Mouse (Mus musculus): ENCODE data around the gene March1. TPM values are rescaled to one million over a fixed set of nuclear protein-coding genes. Genes with fewer than 3 reads are reported as not detected.

March1 gene
- polyA plus RNA-seq, 1 experiment from 2014 or later, result 2.6 TPM

- DNase-seq (ENCODE audit: low spot score), result no peak
- ATAC-seq (ENCODE audit: insufficient read depth, low FRiP score, low TSS enrichment), result no peak
- no peak overlapping the region for H3K4me2 ChIP-seq (ENCODE audit: low read depth)
Measured at GRCm38 (mm10) chr8:66362882-66363801, 745.4 kb downstream of the March1 start.

GRCm38 (mm10) chr8:66383694-66384373, 766.1 kb downstream of the March1 start:
- no peak for DNase-seq (ENCODE audit: low spot score)
- H3K9me3 ChIP-seq (ENCODE audit: control insufficient read depth, low read length), result no peaks in the 10 kb centered on the region
- no peak overlapping the region for H3K27ac ChIP-seq (ENCODE audit: low read depth, low read length)
- no peaks in the 10 kb centered on the region for H3K27me3 ChIP-seq (ENCODE audit: control insufficient read depth, insufficient read depth, low read length)
- no peak overlapping the region for H3K4me2 ChIP-seq (ENCODE audit: low read depth)
- H3K4me3 ChIP-seq (ENCODE audit: low read depth, low read length), result no peak overlapping the region
- no peaks in the 10 kb centered on the region for H3K4me1 ChIP-seq (ENCODE audit: control insufficient read depth, insufficient read depth, low read length)
- no peak for ATAC-seq (ENCODE audit: insufficient read depth, low FRiP score, low TSS enrichment)
- no peak overlapping the region for H3K9ac ChIP-seq (ENCODE audit: low read length)
- 88% methylated on average over 4 of the region's 4 CpGs for WGBS
- no peaks in the 10 kb centered on the region for H3K36me3 ChIP-seq (ENCODE audit: control insufficient read depth, insufficient read depth, low read length)

More at GRCm38 (mm10) chr8:66362882-66363801, 745.4 kb downstream of the March1 start:
- Histone ChIP-seq H3K9me3 (ENCODE audit: control insufficient read depth, low read length) (no peaks in the 10 kb centered on the region), H3K9ac (ENCODE audit: low read length) (no peak overlapping the region), H3K36me3 (ENCODE audit: control insufficient read depth, insufficient read depth, low read length) (no peaks in the 10 kb centered on the region), H3K4me1 (ENCODE audit: control insufficient read depth, insufficient read depth, low read length) (no peaks in the 10 kb centered on the region), H3K4me3 (ENCODE audit: low read depth, low read length) (no peak overlapping the region), H3K27ac (ENCODE audit: low read depth, low read length) (no peak overlapping the region), H3K27me3 (ENCODE audit: control insufficient read depth, insufficient read depth, low read length) (no peaks in the 10 kb centered on the region)
- 79% methylated on average over 5 of the region's 5 CpGs for WGBS

- Histone ChIP-seq H3K9ac (ENCODE audit: low read length) (no peak overlapping the region), H3K4me2 (ENCODE audit: low read depth) (no peak overlapping the region), H3K27ac (ENCODE audit: low read depth, low read length) (no peak overlapping the region), H3K4me3 (ENCODE audit: low read depth, low read length) (no peak overlapping the region), H3K36me3 (ENCODE audit: control insufficient read depth, insufficient read depth, low read length) (no peaks in the 10 kb centered on the region), H3K27me3 (ENCODE audit: control insufficient read depth, insufficient read depth, low read length) (no peaks in the 10 kb centered on the region), H3K4me1 (ENCODE audit: control insufficient read depth, insufficient read depth, low read length) (no peaks in the 10 kb centered on the region), H3K9me3 (ENCODE audit: control insufficient read depth, low read length) (no peaks in the 10 kb centered on the region)
- ATAC-seq (ENCODE audit: insufficient read depth, low FRiP score, low TSS enrichment) (no peak), DNase-seq (ENCODE audit: low spot score) (no peak)
Measured at GRCm38 (mm10) chr8:66386008-66386407, 768.3 kb downstream of the March1 start.

- H3K4me2 ChIP-seq (ENCODE audit: low read depth), result no peak overlapping the region
- H3K9me3 ChIP-seq (ENCODE audit: control insufficient read depth, low read length), result no peaks in the 10 kb centered on the region
- H3K27ac ChIP-seq (ENCODE audit: low read depth, low read length), result no peak overlapping the region
- DNase-seq (ENCODE audit: low spot score), result no peak
- WGBS, result 81% methylated on average over 2 of the region's 2 CpGs
- H3K9ac ChIP-seq (ENCODE audit: low read length), result no peak overlapping the region
- no peaks in the 10 kb centered on the region for H3K4me1 ChIP-seq (ENCODE audit: control insufficient read depth, insufficient read depth, low read length)
- no peaks in the 10 kb centered on the region for H3K27me3 ChIP-seq (ENCODE audit: control insufficient read depth, insufficient read depth, low read length)
- H3K36me3 ChIP-seq (ENCODE audit: control insufficient read depth, insufficient read depth, low read length), result no peaks in the 10 kb centered on the region
- ATAC-seq (ENCODE audit: insufficient read depth, low FRiP score, low TSS enrichment), result no peak
- H3K4me3 ChIP-seq (ENCODE audit: low read depth, low read length), result no peak overlapping the region
Measured at GRCm38 (mm10) chr8:66388693-66389092, 771.0 kb downstream of the March1 start.

GRCm38 (mm10) chr8:66391554-66391953, 773.9 kb downstream of the March1 start:
- WGBS, result 88% methylated on average over 5 of the region's 5 CpGs
- no peak for ATAC-seq (ENCODE audit: insufficient read depth, low FRiP score, low TSS enrichment)
- Histone ChIP-seq H3K9ac (ENCODE audit: low read length) (no peak overlapping the region), H3K36me3 (ENCODE audit: control insufficient read depth, insufficient read depth, low read length) (no peaks in the 10 kb centered on the region), H3K27me3 (ENCODE audit: control insufficient read depth, insufficient read depth, low read length) (no peaks in the 10 kb centered on the region), H3K4me1 (ENCODE audit: control insufficient read depth, insufficient read depth, low read length) (no peaks in the 10 kb centered on the region), H3K27ac (ENCODE audit: low read depth, low read length) (no peak overlapping the region), H3K4me2 (ENCODE audit: low read depth) (no peak overlapping the region), H3K4me3 (ENCODE audit: low read depth, low read length) (no peak overlapping the region), H3K9me3 (ENCODE audit: control insufficient read depth, low read length) (no peaks in the 10 kb centered on the region)
- no peak for DNase-seq (ENCODE audit: low spot score)

- Histone ChIP-seq H3K4me2 (ENCODE audit: low read depth) (no peak overlapping the region), H3K27me3 (ENCODE audit: control insufficient read depth, insufficient read depth, low read length) (no peaks in the 10 kb centered on the region)
- ATAC-seq (ENCODE audit: insufficient read depth, low FRiP score, low TSS enrichment), result no peak
Measured at GRCm38 (mm10) chr8:66392900-66393299, 775.2 kb downstream of the March1 start.

GRCm38 (mm10) chr8:66394148-66394547, 776.4 kb downstream of the March1 start:
- no peaks in the 10 kb centered on the region for H3K36me3 ChIP-seq (ENCODE audit: control insufficient read depth, insufficient read depth, low read length)
- H3K9me3 ChIP-seq (ENCODE audit: control insufficient read depth, low read length), result no peaks in the 10 kb centered on the region
- H3K4me2 ChIP-seq (ENCODE audit: low read depth), result no peak overlapping the region
- no peak overlapping the region for H3K9ac ChIP-seq (ENCODE audit: low read length)
- H3K4me1 ChIP-seq (ENCODE audit: control insufficient read depth, insufficient read depth, low read length), result no peaks in the 10 kb centered on the region
- DNase-seq (ENCODE audit: low spot score) (no peak), ATAC-seq (ENCODE audit: insufficient read depth, low FRiP score, low TSS enrichment) (no peak)
- H3K4me3 ChIP-seq (ENCODE audit: low read depth, low read length), result no peak overlapping the region
- H3K27me3 ChIP-seq (ENCODE audit: control insufficient read depth, insufficient read depth, low read length), result no peaks in the 10 kb centered on the region
- no peak overlapping the region for H3K27ac ChIP-seq (ENCODE audit: low read depth, low read length)
- WGBS, result 84% methylated on average over 3 of the region's 3 CpGs

More at GRCm38 (mm10) chr8:66392900-66393299, 775.2 kb downstream of the March1 start:
- Histone ChIP-seq H3K9me3 (ENCODE audit: control insufficient read depth, low read length) (no peaks in the 10 kb centered on the region), H3K4me3 (ENCODE audit: low read depth, low read length) (no peak overlapping the region), H3K36me3 (ENCODE audit: control insufficient read depth, insufficient read depth, low read length) (no peaks in the 10 kb centered on the region), H3K4me1 (ENCODE audit: control insufficient read depth, insufficient read depth, low read length) (no peaks in the 10 kb centered on the region), H3K27ac (ENCODE audit: low read depth, low read length) (no peak overlapping the region), H3K9ac (ENCODE audit: low read length) (no peak overlapping the region)
- no peak for DNase-seq (ENCODE audit: low spot score)

- Histone ChIP-seq H3K9me3 (ENCODE audit: control insufficient read depth, low read length) (no peaks in the 10 kb centered on the region), H3K36me3 (ENCODE audit: control insufficient read depth, insufficient read depth, low read length) (no peaks in the 10 kb centered on the region), H3K4me2 (ENCODE audit: low read depth) (no peak overlapping the region), H3K9ac (ENCODE audit: low read length) (no peak overlapping the region), H3K27me3 (ENCODE audit: control insufficient read depth, insufficient read depth, low read length) (no peaks in the 10 kb centered on the region), H3K4me3 (ENCODE audit: low read depth, low read length) (no peak overlapping the region), H3K27ac (ENCODE audit: low read depth, low read length) (no peak overlapping the region), H3K4me1 (ENCODE audit: control insufficient read depth, insufficient read depth, low read length) (no peaks in the 10 kb centered on the region)
- ATAC-seq (ENCODE audit: insufficient read depth, low FRiP score, low TSS enrichment), result no peak
- no peak for DNase-seq (ENCODE audit: low spot score)
Measured at GRCm38 (mm10) chr8:66397811-66398210, 780.1 kb downstream of the March1 start.

- no peak overlapping the region for H3K4me2 ChIP-seq (ENCODE audit: low read depth)
- no peaks in the 10 kb centered on the region for H3K9me3 ChIP-seq (ENCODE audit: control insufficient read depth, low read length)
- ATAC-seq (ENCODE audit: insufficient read depth, low FRiP score, low TSS enrichment) (no peak), DNase-seq (ENCODE audit: low spot score) (no peak)
- H3K4me3 ChIP-seq (ENCODE audit: low read depth, low read length), result no peak overlapping the region
- 81% methylated on average over 1 of the region's 1 CpGs for WGBS
- H3K9ac ChIP-seq (ENCODE audit: low read length), result no peak overlapping the region
- no peaks in the 10 kb centered on the region for H3K4me1 ChIP-seq (ENCODE audit: control insufficient read depth, insufficient read depth, low read length)
- H3K27me3 ChIP-seq (ENCODE audit: control insufficient read depth, insufficient read depth, low read length), result no peaks in the 10 kb centered on the region
- H3K36me3 ChIP-seq (ENCODE audit: control insufficient read depth, insufficient read depth, low read length), result no peaks in the 10 kb centered on the region
- H3K27ac ChIP-seq (ENCODE audit: low read depth, low read length), result no peak overlapping the region
Measured at GRCm38 (mm10) chr8:66400050-66400449, 782.4 kb downstream of the March1 start.

Data from neural tube, embryonic 11.5 days (tissue).